Mouse (Mus musculus): ENCODE data around the gene Ttll9. TPM values are rescaled to one million over a fixed set of nuclear protein-coding genes. Genes with fewer than 3 reads are reported as not detected.
A peak's percentile ranks its signal among the peaks of the same experiment; 100 is the strongest.

The Ttll9 gene
- total and polyA plus RNA-seq, 2 experiments from 2014 or later, result 0.05 TPM; not detected in 1

DNA sequence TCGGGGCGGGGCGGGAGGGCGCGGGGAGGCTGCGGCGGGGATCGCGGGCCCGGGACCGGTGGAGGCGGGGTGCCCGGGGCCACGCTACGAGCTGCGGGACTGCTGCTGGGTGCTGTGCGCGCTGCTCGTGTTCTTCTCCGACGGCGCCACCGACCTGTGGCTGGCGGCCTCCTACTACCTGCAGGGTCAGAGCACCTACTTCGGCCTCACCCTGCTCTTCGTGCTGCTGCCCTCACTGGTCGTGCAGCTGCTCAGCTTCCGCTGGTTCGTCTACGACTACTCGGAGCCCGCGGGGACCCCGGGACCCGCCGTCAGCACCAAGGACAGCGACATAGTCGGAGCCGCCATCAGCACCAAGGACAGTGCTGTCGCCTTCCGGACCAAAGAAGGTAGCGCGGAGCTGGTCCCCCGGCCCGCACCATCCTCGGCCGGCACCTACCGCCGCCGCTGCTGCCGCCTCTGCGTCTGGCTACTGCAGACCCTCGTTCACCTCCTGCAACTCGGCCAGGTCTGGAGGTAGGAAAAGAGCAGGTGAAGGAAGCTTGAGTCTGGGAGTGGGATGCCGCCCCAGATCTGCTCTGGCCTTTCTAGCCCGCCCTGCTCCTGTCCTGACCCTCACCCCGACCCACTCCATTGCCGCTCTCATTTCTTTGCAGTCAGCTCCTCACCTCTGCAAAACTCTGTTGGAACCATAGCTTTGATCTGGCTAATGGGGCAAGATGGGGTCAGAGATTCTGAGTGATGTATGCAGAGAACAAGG is 70.0 kb downstream of the Ttll9 start:
- Histone ChIP-seq H3K36me3 (replicated peaks; ENCODE audit: control insufficient read depth, insufficient read depth, low read length) (no peaks in the 10 kb centered on the region), H3K9ac (replicated peaks; ENCODE audit: low read depth, low read length) (no peak overlapping the region), H3K4me1 (ENCODE audit: control insufficient read depth, insufficient read depth) (0 out of 2 replicates have a peak, but pooled peaks cover 4% of the 10 kb centered on the region), H3K9me3 (replicated peaks; ENCODE audit: control insufficient read depth, low read length) (no peaks in the 10 kb centered on the region), H3K4me3 (ENCODE audit: low read depth, low read length) (peak overlapping the region; percentile 32; the same call in 1 of the 2 replicates), H3K27me3 (ENCODE audit: control insufficient read depth, insufficient read depth, low read length) (peaks cover 63% of the 10 kb centered on the region), H3K27ac (ENCODE audit: low read depth) (no peak overlapping the region), H3K4me2 (ENCODE audit: low read depth, low read length) (peak overlapping the region; percentile 50)
- peak; percentile 27 for DNase-seq (ENCODE audit: low spot score)
- 1% methylated on average over 46 of the region's 58 CpGs for WGBS
- peak; percentile 88 for ATAC-seq (ENCODE audit: insufficient read depth, low read depth)
- TF ChIP-seq CTCF (IDR thresholded peaks at IDR 0.05; ENCODE audit: low read depth) (no peak), EP300 (IDR thresholded peaks at IDR 0.05; ENCODE audit: low read depth) (no peak)

DNA sequence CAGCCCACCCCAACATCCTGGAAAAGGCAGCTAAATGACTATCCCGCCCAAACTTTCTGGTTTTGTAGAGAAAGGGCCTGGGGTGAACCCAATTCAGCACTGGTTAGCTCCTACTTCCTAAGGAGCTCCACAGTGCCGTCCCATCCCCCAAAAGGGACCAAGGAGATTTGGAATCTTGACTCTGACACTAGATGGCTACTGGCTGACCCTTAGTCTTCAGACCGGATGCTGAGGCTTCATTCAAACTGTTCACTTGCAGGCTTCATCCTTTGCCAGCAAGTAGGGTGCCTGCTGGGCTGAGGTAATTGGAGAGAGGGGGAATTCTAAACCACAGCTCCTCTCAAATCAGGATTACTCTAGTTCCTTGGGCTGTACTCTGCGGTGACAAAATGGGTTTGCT is 70.7 kb downstream of the Ttll9 start:
- H3K4me2 ChIP-seq (ENCODE audit: low read depth, low read length), result no peak overlapping the region
- ATAC-seq (ENCODE audit: insufficient read depth, low read depth) (no peak), DNase-seq (ENCODE audit: low spot score) (no peak)
- no peak for TF ChIP-seq EP300 (IDR thresholded peaks at IDR 0.05; ENCODE audit: low read depth)
- no peak for TF ChIP-seq CTCF (IDR thresholded peaks at IDR 0.05; ENCODE audit: low read depth)
- no peak overlapping the region for H3K4me3 ChIP-seq (ENCODE audit: low read depth, low read length)
- no peaks in the 10 kb centered on the region for H3K9me3 ChIP-seq (replicated peaks; ENCODE audit: control insufficient read depth, low read length)
- H3K27ac ChIP-seq (ENCODE audit: low read depth), result no peak overlapping the region
- H3K9ac ChIP-seq (replicated peaks; ENCODE audit: low read depth, low read length), result no peak overlapping the region
- 15% methylated on average over 4 of the region's 4 CpGs for WGBS
- no peaks in the 10 kb centered on the region for H3K36me3 ChIP-seq (replicated peaks; ENCODE audit: control insufficient read depth, insufficient read depth, low read length)
- H3K4me1 ChIP-seq (ENCODE audit: control insufficient read depth, insufficient read depth), result 0 out of 2 replicates have a peak, but pooled peaks cover 4% of the 10 kb centered on the region
- H3K27me3 ChIP-seq (ENCODE audit: control insufficient read depth, insufficient read depth, low read length), result peaks cover 63% of the 10 kb centered on the region

DNA sequence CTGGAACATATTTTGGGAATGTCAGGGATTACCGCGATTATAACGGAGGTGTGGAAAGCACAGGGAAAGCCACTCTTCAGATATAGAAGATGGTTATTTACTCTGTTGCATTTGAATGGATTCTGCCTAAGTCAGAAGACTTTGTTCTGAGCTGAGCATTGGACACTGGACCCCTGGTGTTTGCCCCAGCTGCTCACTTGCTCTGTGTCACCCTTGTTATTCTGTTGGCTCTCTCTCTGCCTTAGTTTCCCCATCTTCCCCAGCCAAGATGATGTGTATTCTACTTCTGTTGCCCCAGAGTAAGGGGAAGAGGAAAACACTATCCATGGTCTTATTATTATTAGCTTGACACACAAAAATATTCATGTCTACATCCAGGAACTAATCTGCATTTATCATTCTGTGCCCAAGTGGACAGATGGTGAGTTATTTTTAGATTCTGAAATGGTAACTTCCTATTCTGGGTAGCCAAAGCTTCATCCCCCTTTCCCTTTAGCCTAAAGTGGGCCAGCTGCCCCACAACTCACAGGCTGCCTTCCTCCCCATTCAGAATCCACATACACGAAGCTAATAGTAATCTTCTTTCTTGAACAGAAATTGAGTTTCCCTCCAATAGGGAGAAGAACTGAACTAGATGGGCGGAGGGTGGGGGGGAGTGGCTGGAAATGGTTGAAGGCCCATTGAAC is 71.4 kb downstream of the Ttll9 start:
- Histone ChIP-seq H3K27me3 (ENCODE audit: control insufficient read depth, insufficient read depth, low read length) (peaks cover 61% of the 10 kb centered on the region), H3K27ac (ENCODE audit: low read depth) (no peak overlapping the region), H3K4me2 (ENCODE audit: low read depth, low read length) (no peak overlapping the region), H3K4me1 (ENCODE audit: control insufficient read depth, insufficient read depth) (0 out of 2 replicates have a peak, but pooled peaks cover 4% of the 10 kb centered on the region), H3K9me3 (replicated peaks; ENCODE audit: control insufficient read depth, low read length) (no peaks in the 10 kb centered on the region), H3K36me3 (replicated peaks; ENCODE audit: control insufficient read depth, insufficient read depth, low read length) (no peaks in the 10 kb centered on the region), H3K4me3 (ENCODE audit: low read depth, low read length) (no peak overlapping the region), H3K9ac (replicated peaks; ENCODE audit: low read depth, low read length) (no peak overlapping the region)
- 62% methylated on average over 5 of the region's 5 CpGs for WGBS
- no peak for TF ChIP-seq EP300 (IDR thresholded peaks at IDR 0.05; ENCODE audit: low read depth)
- no peak for TF ChIP-seq CTCF (IDR thresholded peaks at IDR 0.05; ENCODE audit: low read depth)
- ATAC-seq (ENCODE audit: insufficient read depth, low read depth), result no peak
- DNase-seq (ENCODE audit: low spot score), result no peak

DNA sequence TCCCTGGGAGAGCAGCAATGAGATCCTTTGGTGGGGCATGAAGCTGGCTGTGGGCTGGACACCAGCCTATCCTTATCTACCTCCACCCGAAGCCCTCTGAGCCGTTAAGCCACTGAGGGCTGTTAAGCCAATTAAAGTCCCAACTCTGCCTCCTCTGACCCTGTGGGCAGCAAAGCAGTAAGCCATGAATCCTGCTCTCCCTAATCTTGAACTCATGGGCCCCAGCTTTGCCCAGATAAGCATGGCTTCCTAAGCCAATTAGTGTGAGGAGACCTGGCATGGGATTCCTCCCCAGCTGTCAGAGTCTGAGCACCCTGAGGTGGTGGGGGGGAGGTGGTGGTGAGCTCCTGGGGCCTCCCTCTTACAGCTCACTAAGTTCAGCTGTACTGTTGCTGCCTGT is 74.4 kb downstream of the Ttll9 start:
- Histone ChIP-seq H3K36me3 (replicated peaks; ENCODE audit: control insufficient read depth, insufficient read depth, low read length) (no peaks in the 10 kb centered on the region), H3K4me3 (ENCODE audit: low read depth, low read length) (no peak overlapping the region), H3K4me1 (ENCODE audit: control insufficient read depth, insufficient read depth) (0 out of 2 replicates have a peak, but pooled peaks cover 4% of the 10 kb centered on the region), H3K27me3 (ENCODE audit: control insufficient read depth, insufficient read depth, low read length) (peaks cover 34% of the 10 kb centered on the region), H3K9me3 (replicated peaks; ENCODE audit: control insufficient read depth, low read length) (no peaks in the 10 kb centered on the region), H3K27ac (ENCODE audit: low read depth) (no peak overlapping the region), H3K9ac (replicated peaks; ENCODE audit: low read depth, low read length) (no peak overlapping the region), H3K4me2 (ENCODE audit: low read depth, low read length) (no peak overlapping the region)
- DNase-seq (ENCODE audit: low spot score) (no peak), ATAC-seq (ENCODE audit: insufficient read depth, low read depth) (no peak)
- WGBS, result 0% methylated on average over 2 of the region's 2 CpGs
- TF ChIP-seq CTCF (IDR thresholded peaks at IDR 0.05; ENCODE audit: low read depth), result no peak
- TF ChIP-seq EP300 (IDR thresholded peaks at IDR 0.05; ENCODE audit: low read depth), result no peak

DNA sequence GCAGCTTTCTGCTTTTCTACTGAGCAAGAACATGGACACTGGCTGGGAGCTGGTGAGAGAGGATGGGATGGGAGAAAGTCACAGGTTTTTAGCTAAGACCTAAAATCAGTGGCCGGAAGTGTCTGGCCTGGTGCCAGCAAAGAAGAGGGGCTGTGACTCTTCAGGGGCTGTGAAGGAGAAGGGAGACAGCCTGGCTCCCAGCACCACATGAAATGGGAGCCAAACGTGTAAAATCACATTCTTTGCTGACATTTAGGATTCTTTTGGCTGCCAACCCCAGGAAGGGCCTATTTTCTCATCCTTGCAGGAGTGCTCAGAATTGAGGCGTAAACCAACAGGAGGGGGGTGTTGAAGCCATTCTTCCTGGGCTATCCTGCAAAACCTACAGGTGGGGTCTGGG is 81.6 kb downstream of the Ttll9 start:
- Histone ChIP-seq H3K27ac (ENCODE audit: low read depth) (no peak overlapping the region), H3K9ac (replicated peaks; ENCODE audit: low read depth, low read length) (no peak overlapping the region), H3K4me3 (ENCODE audit: low read depth, low read length) (no peak overlapping the region), H3K4me2 (ENCODE audit: low read depth, low read length) (no peak overlapping the region), H3K27me3 (ENCODE audit: control insufficient read depth, insufficient read depth, low read length) (peaks cover 4% of the 10 kb centered on the region; the same call in 1 of the 2 replicates), H3K9me3 (replicated peaks; ENCODE audit: control insufficient read depth, low read length) (no peaks in the 10 kb centered on the region), H3K36me3 (replicated peaks; ENCODE audit: control insufficient read depth, insufficient read depth, low read length) (no peaks in the 10 kb centered on the region), H3K4me1 (ENCODE audit: control insufficient read depth, insufficient read depth) (no peaks in the 10 kb centered on the region)
- no peak for DNase-seq (ENCODE audit: low spot score)
- ATAC-seq (ENCODE audit: insufficient read depth, low read depth), result no peak
- no peak for TF ChIP-seq EP300 (IDR thresholded peaks at IDR 0.05; ENCODE audit: low read depth)
- no peak for TF ChIP-seq CTCF (IDR thresholded peaks at IDR 0.05; ENCODE audit: low read depth)
- 47% methylated on average over 3 of the region's 3 CpGs for WGBS
